Mouse (Mus musculus): Measurements from ENCODE around the gene Gli3. TPM values are rescaled to one million over a fixed set of nuclear protein-coding genes. Genes with fewer than 3 reads are reported as not detected.

Gli3 gene
- polyA plus RNA-seq, 1 experiment from 2014 or later, result 35.2 TPM

DNA sequence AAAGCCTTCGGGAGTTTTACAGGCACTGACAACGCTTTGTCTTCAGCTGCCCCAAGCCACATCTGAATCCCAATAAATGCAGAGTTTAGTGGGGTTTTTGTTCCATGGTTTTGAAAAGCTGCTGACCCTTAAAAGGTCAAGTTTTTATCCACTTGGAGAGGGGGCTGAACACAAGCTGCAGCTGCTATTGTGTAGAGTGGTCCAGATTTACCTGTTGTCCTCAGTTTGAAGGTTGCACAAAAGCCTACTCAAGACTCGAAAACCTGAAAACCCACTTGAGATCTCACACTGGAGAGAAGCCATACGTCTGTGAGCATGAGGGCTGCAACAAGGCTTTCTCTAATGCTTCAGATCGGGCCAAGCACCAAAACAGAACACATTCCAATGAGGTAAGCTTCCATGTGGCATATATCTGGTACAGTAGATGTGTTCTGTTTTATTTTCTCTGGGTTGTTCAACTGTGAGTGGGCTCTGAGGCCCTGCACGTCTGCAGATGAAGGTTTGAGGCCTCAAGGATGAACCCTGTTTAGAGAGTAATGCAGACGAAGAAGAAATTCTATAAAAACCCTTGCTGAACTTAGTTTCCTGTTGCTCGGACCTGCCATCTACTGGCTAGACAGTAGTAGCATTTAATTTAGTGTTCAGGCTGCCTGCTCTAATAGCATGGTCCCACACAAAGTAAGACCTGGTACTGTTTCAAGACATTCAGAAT is 251.8 kb downstream of the Gli3 start:
- WGBS, result 44% methylated on average over 8 of the region's 8 CpGs
- Histone ChIP-seq H3K27ac (ENCODE audit: low read length) (no peak overlapping the region), H3K4me3 (ENCODE audit: low read depth, low read length) (no peak overlapping the region)

DNA sequence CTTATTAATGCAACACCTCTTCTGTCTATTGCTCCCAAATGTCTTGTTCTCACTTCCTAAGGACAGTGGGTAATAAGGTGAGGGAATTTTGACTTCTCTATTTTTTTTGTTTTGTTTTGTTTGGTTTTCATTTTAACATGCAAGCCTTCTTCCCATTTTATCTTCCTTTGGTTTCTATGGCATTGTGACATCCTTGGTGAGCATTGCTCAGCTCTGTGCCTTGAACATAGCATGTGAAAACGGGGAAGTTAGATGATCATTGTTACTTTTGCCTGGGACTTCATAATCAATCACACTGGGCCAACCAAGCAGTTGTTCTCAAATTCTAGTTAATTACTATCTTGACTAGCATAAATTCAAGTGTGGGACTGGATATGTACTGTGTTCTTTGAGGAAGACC is 258.4 kb downstream of the Gli3 start:
- no peak overlapping the region for H3K4me2 ChIP-seq (replicated peaks; ENCODE audit: low read depth, low read length)
- peaks cover 21% of the 10 kb centered on the region for H3K36me3 ChIP-seq (ENCODE audit: control insufficient read depth, insufficient read depth, low read length)
- no peaks in the 10 kb centered on the region for H3K9me3 ChIP-seq (ENCODE audit: control insufficient read depth, low read depth, low read length)
- 86% methylated on average over 1 of the region's 1 CpGs for WGBS
- H3K9ac ChIP-seq (replicated peaks; ENCODE audit: low read depth, low read length), result no peak overlapping the region
- ATAC-seq (ENCODE audit: insufficient number of reproducible peaks, insufficient read depth, low FRiP score, low read depth), result no peak
- H3K4me3 ChIP-seq (ENCODE audit: low read depth, low read length), result no peak overlapping the region
- H3K27me3 ChIP-seq (ENCODE audit: control insufficient read depth, insufficient read depth, low read length), result no peaks in the 10 kb centered on the region
- H3K4me1 ChIP-seq (ENCODE audit: control insufficient read depth, insufficient read depth, low read length), result no peaks in the 10 kb centered on the region
- H3K27ac ChIP-seq (ENCODE audit: low read length), result no peak overlapping the region

More for the DNA sequence above, 251.8 kb downstream of the Gli3 start:
- no peak overlapping the region for H3K4me2 ChIP-seq (replicated peaks; ENCODE audit: low read depth, low read length)
- no peaks in the 10 kb centered on the region for H3K9me3 ChIP-seq (ENCODE audit: control insufficient read depth, low read depth, low read length)
- no peaks in the 10 kb centered on the region for H3K4me1 ChIP-seq (ENCODE audit: control insufficient read depth, insufficient read depth, low read length)
- no peak overlapping the region for H3K9ac ChIP-seq (replicated peaks; ENCODE audit: low read depth, low read length)
- no peaks in the 10 kb centered on the region for H3K27me3 ChIP-seq (ENCODE audit: control insufficient read depth, insufficient read depth, low read length)
- ATAC-seq (ENCODE audit: insufficient number of reproducible peaks, insufficient read depth, low FRiP score, low read depth), result no peak
- H3K36me3 ChIP-seq (ENCODE audit: control insufficient read depth, insufficient read depth, low read length), result peaks cover 10% of the 10 kb centered on the region; the same call in 1 of the 2 replicates

- no peak overlapping the region for H3K4me2 ChIP-seq (replicated peaks; ENCODE audit: low read depth, low read length)
- no peak overlapping the region for H3K9ac ChIP-seq (replicated peaks; ENCODE audit: low read depth, low read length)
- no peak for ATAC-seq (ENCODE audit: insufficient number of reproducible peaks, insufficient read depth, low FRiP score, low read depth)
- H3K9me3 ChIP-seq (ENCODE audit: control insufficient read depth, low read depth, low read length), result no peaks in the 10 kb centered on the region
- no peak overlapping the region for H3K27ac ChIP-seq (ENCODE audit: low read length)
- H3K4me1 ChIP-seq (ENCODE audit: control insufficient read depth, insufficient read depth, low read length), result no peaks in the 10 kb centered on the region
- no peaks in the 10 kb centered on the region for H3K27me3 ChIP-seq (ENCODE audit: control insufficient read depth, insufficient read depth, low read length)
- no peak overlapping the region for H3K4me3 ChIP-seq (ENCODE audit: low read depth, low read length)
- H3K36me3 ChIP-seq (ENCODE audit: control insufficient read depth, insufficient read depth, low read length), result peaks cover 24% of the 10 kb centered on the region
- WGBS, result 91% methylated on average over 1 of the region's 1 CpGs
Measured at GRCm38 (mm10) chr13:15722766-15723379, 259.8 kb downstream of the Gli3 start.

DNA sequence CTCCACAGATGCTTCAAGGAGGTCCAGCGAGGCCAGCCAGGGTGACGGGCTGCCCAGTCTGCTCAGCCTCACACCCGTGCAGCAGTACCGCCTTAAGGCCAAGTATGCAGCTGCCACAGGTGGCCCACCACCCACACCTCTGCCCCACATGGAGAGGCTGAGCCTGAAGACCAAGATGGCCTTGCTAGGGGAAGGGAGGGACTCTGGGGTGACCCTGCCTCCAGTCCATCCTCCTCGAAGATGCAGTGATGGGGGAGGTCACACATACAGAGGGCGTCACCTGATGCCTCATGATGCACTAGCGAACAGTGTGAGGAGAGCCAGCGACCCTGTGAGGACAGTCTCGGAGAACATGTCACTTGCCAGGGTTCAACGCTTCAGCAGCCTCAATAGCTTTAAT is 261.7 kb downstream of the Gli3 start:
- ATAC-seq (ENCODE audit: insufficient number of reproducible peaks, insufficient read depth, low FRiP score, low read depth), result no peak
- no peaks in the 10 kb centered on the region for H3K27me3 ChIP-seq (ENCODE audit: control insufficient read depth, insufficient read depth, low read length)
- peaks cover 24% of the 10 kb centered on the region for H3K36me3 ChIP-seq (ENCODE audit: control insufficient read depth, insufficient read depth, low read length)
- H3K9me3 ChIP-seq (ENCODE audit: control insufficient read depth, low read depth, low read length), result no peaks in the 10 kb centered on the region
- 93% methylated on average over 10 of the region's 10 CpGs for WGBS
- H3K4me2 ChIP-seq (replicated peaks; ENCODE audit: low read depth, low read length), result no peak overlapping the region
- H3K4me3 ChIP-seq (ENCODE audit: low read depth, low read length), result no peak overlapping the region
- H3K27ac ChIP-seq (ENCODE audit: low read length), result no peak overlapping the region
- no peak overlapping the region for H3K9ac ChIP-seq (replicated peaks; ENCODE audit: low read depth, low read length)
- no peaks in the 10 kb centered on the region for H3K4me1 ChIP-seq (ENCODE audit: control insufficient read depth, insufficient read depth, low read length)

GRCm38 (mm10) chr13:15741771-15742170 is 278.7 kb downstream of the Gli3 start:
- Histone ChIP-seq H3K4me2 (replicated peaks; ENCODE audit: low read depth, low read length) (no peak overlapping the region), H3K36me3 (ENCODE audit: control insufficient read depth, insufficient read depth, low read length) (no peaks in the 10 kb centered on the region), H3K4me3 (ENCODE audit: low read depth, low read length) (no peak overlapping the region), H3K27ac (ENCODE audit: low read length) (peak overlapping the region; percentile 10; the same call in 1 of the 2 replicates), H3K4me1 (ENCODE audit: control insufficient read depth, insufficient read depth, low read length) (no peaks in the 10 kb centered on the region), H3K27me3 (ENCODE audit: control insufficient read depth, insufficient read depth, low read length) (no peaks in the 10 kb centered on the region), H3K9ac (replicated peaks; ENCODE audit: low read depth, low read length) (no peak overlapping the region), H3K9me3 (ENCODE audit: control insufficient read depth, low read depth, low read length) (peaks cover 4% of the 10 kb centered on the region; the same call in 1 of the 2 replicates)
- WGBS, result 22% methylated on average over 1 of the region's 1 CpGs
- peak; percentile 85; the same call in 1 of the 2 replicates for ATAC-seq (ENCODE audit: insufficient number of reproducible peaks, insufficient read depth, low FRiP score, low read depth)

GRCm38 (mm10) chr13:15742308-15742707 is 279.3 kb downstream of the Gli3 start:
- no peaks in the 10 kb centered on the region for H3K27me3 ChIP-seq (ENCODE audit: control insufficient read depth, insufficient read depth, low read length)
- WGBS, result 76% methylated on average over 3 of the region's 3 CpGs
- peaks cover 4% of the 10 kb centered on the region; the same call in 1 of the 2 replicates for H3K9me3 ChIP-seq (ENCODE audit: control insufficient read depth, low read depth, low read length)
- ATAC-seq (ENCODE audit: insufficient number of reproducible peaks, insufficient read depth, low FRiP score, low read depth), result no peak; the same call in 1 of the 2 replicates
- H3K27ac ChIP-seq (ENCODE audit: low read length), result peak overlapping the region; percentile 33; the same call in 1 of the 2 replicates
- no peak overlapping the region for H3K4me2 ChIP-seq (replicated peaks; ENCODE audit: low read depth, low read length)
- no peaks in the 10 kb centered on the region for H3K36me3 ChIP-seq (ENCODE audit: control insufficient read depth, insufficient read depth, low read length)
- no peaks in the 10 kb centered on the region for H3K4me1 ChIP-seq (ENCODE audit: control insufficient read depth, insufficient read depth, low read length)
- no peak overlapping the region for H3K4me3 ChIP-seq (ENCODE audit: low read depth, low read length)
- H3K9ac ChIP-seq (replicated peaks; ENCODE audit: low read depth, low read length), result no peak overlapping the region

DNA sequence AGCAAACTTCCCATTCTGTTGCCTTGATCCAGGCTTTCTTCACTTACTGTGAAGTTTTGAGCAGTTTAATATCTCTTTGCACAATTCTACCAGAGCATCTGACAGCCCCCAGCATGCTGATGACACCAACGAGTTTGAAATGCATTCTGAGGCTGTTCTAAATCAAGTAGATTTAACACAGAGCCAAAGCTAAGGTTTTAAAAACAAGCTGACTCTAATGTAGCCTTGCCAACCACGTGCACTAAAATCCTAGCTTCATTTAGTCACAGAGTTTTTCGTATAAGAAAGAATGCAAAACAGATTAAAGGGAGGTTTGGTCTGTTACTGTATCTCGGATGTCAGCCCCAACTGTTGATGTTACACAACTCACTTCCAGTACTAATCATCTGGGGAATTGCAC is 279.7 kb downstream of the Gli3 start:
- WGBS, result 45% methylated on average over 4 of the region's 4 CpGs
- no peak overlapping the region for H3K4me3 ChIP-seq (ENCODE audit: low read depth, low read length)
- H3K27me3 ChIP-seq (ENCODE audit: control insufficient read depth, insufficient read depth, low read length), result no peaks in the 10 kb centered on the region
- no peak overlapping the region for H3K4me2 ChIP-seq (replicated peaks; ENCODE audit: low read depth, low read length)
- H3K27ac ChIP-seq (ENCODE audit: low read length), result no peak overlapping the region
- no peak overlapping the region for H3K9ac ChIP-seq (replicated peaks; ENCODE audit: low read depth, low read length)
- peaks cover 4% of the 10 kb centered on the region; the same call in 1 of the 2 replicates for H3K9me3 ChIP-seq (ENCODE audit: control insufficient read depth, low read depth, low read length)
- H3K4me1 ChIP-seq (ENCODE audit: control insufficient read depth, insufficient read depth, low read length), result no peaks in the 10 kb centered on the region
- H3K36me3 ChIP-seq (ENCODE audit: control insufficient read depth, insufficient read depth, low read length), result no peaks in the 10 kb centered on the region
- no peak for ATAC-seq (ENCODE audit: insufficient number of reproducible peaks, insufficient read depth, low FRiP score, low read depth)

DNA sequence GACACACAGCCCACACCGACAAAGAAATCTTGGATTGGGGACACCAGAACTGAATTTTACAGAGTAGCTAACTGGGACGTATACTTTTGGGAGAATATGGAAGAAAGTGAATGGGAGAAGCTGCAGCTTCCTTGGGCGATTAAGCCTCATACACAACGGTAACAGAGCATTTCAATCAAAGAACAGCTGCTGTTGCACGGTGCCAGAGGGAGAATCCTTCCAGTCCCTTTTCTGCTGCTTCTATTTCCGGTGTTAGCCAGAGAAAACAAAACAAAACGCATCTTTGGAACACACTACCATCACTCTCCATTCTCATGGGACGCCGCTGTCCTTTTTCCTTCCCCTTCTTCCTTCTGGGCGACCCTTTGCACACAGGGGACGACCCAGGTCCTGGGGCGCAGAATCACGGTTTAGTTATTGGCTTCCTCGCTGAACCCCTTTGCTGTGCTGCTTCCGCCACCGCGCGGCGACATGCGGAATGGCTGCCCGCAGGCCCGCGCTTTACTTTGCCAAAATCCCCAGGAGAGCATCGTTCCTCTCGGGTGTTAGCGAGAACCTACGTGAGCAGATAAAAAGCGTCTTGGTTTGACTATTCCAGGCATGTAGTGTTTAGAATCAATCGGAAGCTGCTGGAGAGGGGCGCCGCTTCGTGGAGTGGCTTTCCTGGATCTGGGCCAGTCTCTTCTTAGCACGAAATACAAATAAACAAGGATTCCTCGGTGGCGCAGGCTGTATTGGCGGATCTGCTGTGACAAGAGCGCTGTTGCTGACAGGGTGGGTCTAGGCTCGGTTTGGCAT is 296.0 kb downstream of the Gli3 start:
- no peaks in the 10 kb centered on the region for H3K27me3 ChIP-seq (ENCODE audit: control insufficient read depth, insufficient read depth, low read length)
- peak overlapping the region; percentile 28; the same call in 1 of the 2 replicates for H3K9ac ChIP-seq (replicated peaks; ENCODE audit: low read depth, low read length)
- WGBS, result 4% methylated on average over 38 of the region's 38 CpGs
- ATAC-seq (ENCODE audit: insufficient number of reproducible peaks, insufficient read depth, low FRiP score, low read depth), result peak; percentile 73; the same call in 1 of the 2 replicates
- no peak overlapping the region for H3K27ac ChIP-seq (ENCODE audit: low read length)
- H3K4me3 ChIP-seq (ENCODE audit: low read depth, low read length), result peak overlapping the region; percentile 29
- peak overlapping the region; percentile 68 for H3K4me2 ChIP-seq (replicated peaks; ENCODE audit: low read depth, low read length)
- no peaks in the 10 kb centered on the region for H3K9me3 ChIP-seq (ENCODE audit: control insufficient read depth, low read depth, low read length)
- H3K36me3 ChIP-seq (ENCODE audit: control insufficient read depth, insufficient read depth, low read length), result no peaks in the 10 kb centered on the region
- H3K4me1 ChIP-seq (ENCODE audit: control insufficient read depth, insufficient read depth, low read length), result 0 out of 2 replicates have a peak, but pooled peaks cover 2% of the 10 kb centered on the region
